Mouse (Mus musculus) hindbrain, embryonic 13.5 days (tissue): ENCODE measurements around the gene Bak1. TPM values are rescaled to one million over a fixed set of nuclear protein-coding genes. Genes with fewer than 3 reads are reported as not detected.

ENCODE experiments used
- ATAC-seq: fragments of 200-750 bp; cut with Nextera tagmentation; 2 replicates; pipeline ENCODE4 v1.8.0; 2017; ENCODE audit warnings: moderate TSS enrichment; ENCODE audit not compliant: low FRiP score
- H3K27ac ChIP-seq: fragments of 300-500 bp; sonication (generic); 2 replicates; pipeline ENCODE4 v1.5.1; 2015; ENCODE audit warnings: inconsistent platforms, mild to moderate bottlenecking, moderate library complexity
- H3K27me3 ChIP-seq: fragments of 300-500 bp; sonication (generic); 2 replicates; pipeline ENCODE4 v1.6.1; 2015; ENCODE audit warnings: mild to moderate bottlenecking, inconsistent platforms
- H3K36me3 ChIP-seq: fragments of 300-500 bp; sonication (generic); 2 replicates; pipeline ENCODE4 v1.6.1; 2015; ENCODE audit warnings: mild to moderate bottlenecking, inconsistent platforms
- H3K4me1 ChIP-seq: fragments of 300-500 bp; sonication (generic); replicated peaks from 2 replicates; pipeline ENCODE4 v1.6.1; 2015; ENCODE audit warnings: inconsistent platforms
- H3K4me2 ChIP-seq: fragments of 300-500 bp; sonication (generic); 2 replicates; pipeline ENCODE4 v1.6.1; 2015; ENCODE audit warnings: inconsistent platforms, mild to moderate bottlenecking, moderate library complexity
- H3K4me3 ChIP-seq: fragments of 300-500 bp; sonication (generic); 2 replicates; pipeline ENCODE4 v1.5.1; 2015; ENCODE audit warnings: mild to moderate bottlenecking, inconsistent platforms
- H3K9ac ChIP-seq: fragments of 300-500 bp; sonication (generic); 2 replicates; pipeline ENCODE4 v1.6.1; 2015; ENCODE audit warnings: mild to moderate bottlenecking, inconsistent platforms
- H3K9me3 ChIP-seq: fragments of 300-500 bp; sonication (generic); 2 replicates; pipeline ENCODE4 v1.6.1; 2016; ENCODE audit warnings: inconsistent platforms
- WGBS: fragments of 180-500 bp; shearing (Covaris S2); methylation state at CpG from one replicate; pipeline ENCODE4 v1.1.7; 2015; 5-methylcytosine and 5-hydroxymethylcytosine counted together
- polyA plus RNA-seq: library from polyadenylated mRNA; unstranded; fragments of >200 nt; fragmentation: Nextera tagmentation; extraction: Ambion mirVana; gene quantifications from 2 replicates; pipeline ENCODE4 v1.2.1, GENCODE M21; 2015

Gene Bak1
- 2.5 and 3.1 TPM in 2 replicates for polyA plus RNA-seq

DNA sequence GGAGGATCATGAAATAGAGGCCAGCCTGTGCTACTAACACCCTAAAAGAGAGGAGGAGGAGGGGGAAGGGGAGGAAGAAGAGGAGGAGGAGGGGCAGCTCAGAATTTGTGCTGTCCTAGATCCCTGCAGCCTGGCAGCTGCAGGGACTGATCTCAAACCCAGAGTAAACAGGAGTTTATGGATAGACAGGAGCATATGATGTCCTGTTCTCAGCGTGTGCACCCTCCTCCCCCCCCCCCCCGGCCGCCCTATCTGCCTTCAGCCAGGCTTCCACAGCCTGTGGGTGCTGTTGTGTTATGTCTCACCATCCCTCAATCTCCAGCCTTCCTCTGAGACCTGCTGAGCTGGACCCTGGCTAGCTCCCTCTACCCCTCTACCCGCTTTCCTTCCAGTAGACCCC, at the start of gene Bak1:
TSS of gene Bak1 (minus strand) at position 101 of the 400 bp plus-strand sequence.
- Histone ChIP-seq H3K9ac (peak within 1 kb of the TSS; percentile 98), H3K4me3 (peak within 1 kb of the TSS; percentile 72), H3K9me3 (no peaks in the 10 kb centered on the region), H3K4me2 (peak within 1 kb of the TSS; percentile 90), H3K4me1 (peaks cover 23% of the 10 kb centered on the region), H3K27me3 (no peaks in the 10 kb centered on the region), H3K27ac (peak within 1 kb of the TSS; percentile 84), H3K36me3 (peaks cover 20% of the 10 kb centered on the region)
- ATAC-seq = 0 out of 2 replicates have a peak, but pooled peaks have one; percentile 12
- WGBS = 81% methylated on average over 4 of the region's 4 CpGs

- Histone ChIP-seq H3K9ac (no peak overlapping the region), H3K36me3 (no peaks in the 10 kb centered on the region), H3K4me1 (peaks cover 6% of the 10 kb centered on the region; the same call in 1 of the 2 replicates), H3K4me2 (no peak overlapping the region), H3K4me3 (no peak overlapping the region), H3K9me3 (no peaks in the 10 kb centered on the region), H3K27me3 (no peaks in the 10 kb centered on the region), H3K27ac (no peak overlapping the region)
- ATAC-seq = no peak
- WGBS = 85% methylated on average over 6 of the region's 6 CpGs
These were observed 49.7 kb upstream of the Bak1 start for GRCm38 (mm10) chr17:27078499-27078898.

DNA sequence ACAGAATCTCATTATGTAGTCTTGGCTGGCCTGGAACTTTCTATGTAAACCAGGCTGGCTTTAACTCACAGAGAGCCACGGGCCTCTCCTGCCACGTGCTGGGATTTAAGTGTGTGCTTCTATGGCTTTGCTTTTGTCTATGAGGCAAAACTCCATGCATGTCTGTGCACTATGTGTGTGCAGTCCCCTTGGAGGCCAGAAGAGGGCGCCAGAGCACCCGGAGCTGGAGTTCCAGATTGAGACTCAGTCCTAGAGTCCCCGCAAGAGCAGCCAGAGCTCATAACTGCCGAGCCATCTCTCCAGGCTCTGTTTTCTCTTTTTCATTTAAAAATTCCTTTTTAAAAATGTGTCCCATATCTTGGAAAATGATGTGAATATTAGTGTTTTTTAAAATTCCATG, 49.1 kb upstream of the Bak1 start:
- ATAC-seq = no peak
- no peak overlapping the region for H3K27ac ChIP-seq
- 85% methylated on average over 6 of the region's 6 CpGs for WGBS
- H3K9ac ChIP-seq = no peak overlapping the region
- peaks cover 6% of the 10 kb centered on the region; the same call in 1 of the 2 replicates for H3K4me1 ChIP-seq
- H3K4me3 ChIP-seq = no peak overlapping the region
- H3K36me3 ChIP-seq = no peaks in the 10 kb centered on the region
- no peaks in the 10 kb centered on the region for H3K27me3 ChIP-seq
- no peaks in the 10 kb centered on the region for H3K9me3 ChIP-seq
- no peak overlapping the region for H3K4me2 ChIP-seq

- no peaks in the 10 kb centered on the region for H3K9me3 ChIP-seq
- H3K27me3 ChIP-seq = no peaks in the 10 kb centered on the region
- no peaks in the 10 kb centered on the region for H3K36me3 ChIP-seq
- H3K27ac ChIP-seq = no peak overlapping the region
- no peak overlapping the region for H3K4me2 ChIP-seq
- H3K4me1 ChIP-seq = peaks cover 6% of the 10 kb centered on the region; the same call in 1 of the 2 replicates
- H3K4me3 ChIP-seq = no peak overlapping the region
- ATAC-seq = no peak
- no peak overlapping the region for H3K9ac ChIP-seq
- 97% methylated on average over 7 of the region's 7 CpGs for WGBS
These were observed 48.3 kb upstream of the Bak1 start for GRCm38 (mm10) chr17:27077133-27077532.

DNA sequence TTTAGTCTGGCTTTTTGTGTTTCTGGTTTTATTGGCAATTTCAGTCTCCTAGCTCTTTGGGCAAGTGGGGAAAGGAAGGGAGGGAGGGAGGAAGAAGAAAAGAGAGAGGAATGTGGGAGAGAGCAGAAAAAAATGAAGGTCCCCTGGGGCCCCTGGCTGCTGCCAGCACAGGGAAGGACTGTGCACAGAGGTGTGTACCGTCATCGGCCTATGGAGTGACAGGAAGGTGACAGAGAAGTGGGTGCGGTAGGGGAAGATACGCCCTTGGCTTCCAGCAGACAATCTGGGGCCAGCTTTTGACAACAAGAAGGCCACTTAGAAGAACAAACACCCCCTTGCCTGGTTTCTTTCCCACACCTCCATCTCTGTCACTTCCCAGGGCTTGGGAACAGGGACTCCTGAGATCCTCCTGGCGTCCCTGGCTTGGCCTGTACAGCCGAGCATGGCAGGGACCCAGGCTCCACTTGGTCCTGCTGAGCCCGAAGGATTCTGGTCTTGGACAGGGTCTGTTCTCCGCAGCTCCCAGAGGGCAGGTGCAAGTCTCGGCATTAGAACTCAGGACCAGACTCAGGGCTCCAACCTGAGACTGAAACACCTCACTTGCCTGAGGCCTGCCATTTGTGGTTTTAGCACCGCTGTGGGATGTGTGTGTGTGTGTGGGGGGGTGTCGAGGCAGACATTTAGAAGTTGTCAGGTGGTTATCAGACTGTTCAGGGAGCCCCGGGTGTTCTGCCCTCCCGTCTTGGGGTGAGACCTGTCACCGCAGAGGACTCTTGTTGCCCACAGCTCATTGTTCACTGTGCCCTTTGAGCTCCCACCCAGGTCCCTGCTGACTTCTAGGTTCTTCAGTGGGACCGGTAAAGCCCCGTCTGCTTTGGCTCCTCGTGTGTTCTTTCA, 46.3 kb upstream of the Bak1 start:
- Histone ChIP-seq H3K4me2 (no peak overlapping the region), H3K27ac (no peak overlapping the region), H3K27me3 (no peaks in the 10 kb centered on the region), H3K4me3 (no peak overlapping the region), H3K36me3 (no peaks in the 10 kb centered on the region), H3K9ac (no peak overlapping the region), H3K4me1 (peaks cover 6% of the 10 kb centered on the region), H3K9me3 (no peaks in the 10 kb centered on the region)
- ATAC-seq = no peak
- 83% methylated on average over 17 of the region's 17 CpGs for WGBS

DNA sequence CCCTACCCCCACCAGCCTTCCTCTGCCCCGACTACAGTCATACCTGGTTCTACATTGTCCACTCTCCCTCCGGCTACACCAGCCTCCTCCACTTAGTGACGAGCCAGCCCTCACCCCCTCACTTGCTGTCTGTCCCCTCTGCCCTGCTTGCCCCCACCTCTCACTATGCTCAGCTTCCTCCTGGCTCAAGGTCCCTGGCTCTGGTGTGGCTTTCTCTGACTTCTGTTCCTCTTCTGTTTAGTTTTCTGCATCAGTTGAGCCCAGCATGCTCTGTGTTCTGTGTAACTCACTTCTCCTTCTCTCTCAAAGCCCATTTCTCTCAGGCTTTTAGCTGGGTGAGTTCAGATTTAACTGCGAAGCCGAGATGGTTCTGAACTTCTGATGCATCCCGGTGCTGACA, 45.4 kb upstream of the Bak1 start:
- Histone ChIP-seq H3K9me3 (no peaks in the 10 kb centered on the region), H3K27me3 (no peaks in the 10 kb centered on the region), H3K4me2 (no peak overlapping the region), H3K4me1 (peaks cover 15% of the 10 kb centered on the region), H3K4me3 (no peak overlapping the region), H3K36me3 (no peaks in the 10 kb centered on the region), H3K27ac (no peak overlapping the region), H3K9ac (no peak overlapping the region)
- WGBS = 71% methylated on average over 6 of the region's 6 CpGs
- no peak for ATAC-seq

DNA sequence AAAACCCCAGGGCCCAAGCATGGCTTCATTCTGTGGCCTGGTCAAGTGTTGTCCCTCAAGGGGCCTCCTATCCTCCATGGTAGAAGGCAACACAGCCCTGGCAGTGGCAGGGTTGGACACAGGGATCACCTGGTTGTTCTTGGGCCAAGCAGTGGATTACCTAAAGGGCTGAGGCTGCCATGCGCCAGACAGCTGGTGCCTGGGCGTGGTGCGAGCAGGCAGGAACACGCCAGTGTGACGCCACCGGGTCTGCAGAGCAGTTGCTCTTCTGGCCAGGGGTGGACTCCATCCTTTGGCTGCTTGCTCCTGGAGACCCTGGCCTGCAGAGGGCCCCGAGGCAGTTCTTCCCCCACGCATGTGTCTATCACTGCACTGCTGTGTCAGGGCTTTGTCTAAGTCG, 45.0 kb upstream of the Bak1 start:
- Histone ChIP-seq H3K9me3 (no peaks in the 10 kb centered on the region), H3K4me3 (no peak overlapping the region), H3K27me3 (no peaks in the 10 kb centered on the region), H3K27ac (no peak overlapping the region), H3K36me3 (no peaks in the 10 kb centered on the region), H3K4me2 (no peak overlapping the region), H3K4me1 (peaks cover 17% of the 10 kb centered on the region), H3K9ac (no peak overlapping the region)
- WGBS = 68% methylated on average over 9 of the region's 9 CpGs
- ATAC-seq = no peak

GRCm38 (mm10) chr17:27073126-27073525, 44.3 kb upstream of the Bak1 start:
- Histone ChIP-seq H3K27ac (no peak overlapping the region), H3K9me3 (no peaks in the 10 kb centered on the region), H3K4me2 (no peak overlapping the region), H3K9ac (no peak overlapping the region), H3K4me1 (peaks cover 17% of the 10 kb centered on the region), H3K27me3 (no peaks in the 10 kb centered on the region), H3K36me3 (no peaks in the 10 kb centered on the region), H3K4me3 (no peak overlapping the region)
- no peak for ATAC-seq
- WGBS = 82% methylated on average over 5 of the region's 5 CpGs

DNA sequence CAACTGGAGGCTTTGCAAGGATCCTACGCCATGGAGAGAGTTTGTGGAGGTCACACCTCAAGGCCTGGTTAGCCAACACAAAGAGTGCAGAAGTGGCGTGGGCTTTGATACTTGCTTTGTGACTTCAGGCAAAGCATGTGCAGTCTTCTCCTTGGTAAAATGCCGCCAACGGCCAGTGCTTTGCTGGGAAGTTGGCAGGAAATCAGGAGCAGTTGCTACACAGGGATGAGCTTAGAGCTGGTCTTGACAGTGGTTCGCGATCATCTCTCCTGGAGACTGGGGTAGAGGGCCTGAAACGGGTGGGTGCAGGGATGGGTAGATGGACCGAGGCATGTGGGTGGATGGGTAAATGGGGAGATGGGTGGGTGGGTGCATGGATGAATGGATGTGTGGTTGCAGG, 43.6 kb upstream of the Bak1 start:
- peaks cover 17% of the 10 kb centered on the region for H3K4me1 ChIP-seq
- WGBS = 94% methylated on average over 8 of the region's 8 CpGs
- no peak overlapping the region for H3K4me2 ChIP-seq
- no peak overlapping the region for H3K4me3 ChIP-seq
- ATAC-seq = no peak
- no peaks in the 10 kb centered on the region for H3K9me3 ChIP-seq
- H3K27ac ChIP-seq = no peak overlapping the region
- no peak overlapping the region for H3K9ac ChIP-seq
- no peaks in the 10 kb centered on the region for H3K36me3 ChIP-seq
- H3K27me3 ChIP-seq = no peaks in the 10 kb centered on the region

- WGBS = 54% methylated on average over 6 of the region's 6 CpGs
- H3K27ac ChIP-seq = no peak overlapping the region
- H3K4me2 ChIP-seq = no peak overlapping the region
- H3K9me3 ChIP-seq = no peaks in the 10 kb centered on the region
- H3K36me3 ChIP-seq = no peaks in the 10 kb centered on the region
- no peak overlapping the region for H3K9ac ChIP-seq
- H3K4me3 ChIP-seq = no peak overlapping the region
- H3K27me3 ChIP-seq = no peaks in the 10 kb centered on the region
- peaks cover 17% of the 10 kb centered on the region for H3K4me1 ChIP-seq
- ATAC-seq = no peak
These were observed 42.8 kb upstream of the Bak1 start for GRCm38 (mm10) chr17:27071630-27072029.

DNA sequence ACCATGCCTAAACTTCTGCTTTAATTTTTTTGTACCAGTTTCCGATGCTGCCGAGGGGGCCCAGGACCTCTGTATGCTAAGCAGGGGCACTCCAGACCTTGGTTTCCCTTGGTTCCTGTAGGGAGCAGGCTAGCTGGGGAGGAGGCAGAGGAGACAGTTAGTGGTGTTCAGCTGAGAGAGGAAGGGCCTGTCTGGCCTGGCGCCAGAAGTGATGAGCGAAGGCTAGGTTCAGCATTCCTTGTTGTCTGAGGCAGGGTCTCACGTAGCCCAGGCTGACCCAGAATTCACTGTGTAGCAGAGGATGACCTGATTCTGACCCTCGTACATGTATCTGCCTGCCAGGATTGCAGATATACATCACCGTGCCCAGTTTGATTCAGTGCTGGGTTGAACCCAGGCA, 42.1 kb upstream of the Bak1 start:
- H3K9ac ChIP-seq = no peak overlapping the region
- no peaks in the 10 kb centered on the region for H3K9me3 ChIP-seq
- no peak overlapping the region for H3K4me3 ChIP-seq
- H3K27ac ChIP-seq = no peak overlapping the region
- ATAC-seq = no peak
- no peaks in the 10 kb centered on the region for H3K36me3 ChIP-seq
- WGBS = 94% methylated on average over 7 of the region's 7 CpGs
- H3K27me3 ChIP-seq = no peaks in the 10 kb centered on the region
- no peak overlapping the region for H3K4me2 ChIP-seq
- H3K4me1 ChIP-seq = peaks cover 17% of the 10 kb centered on the region

- Histone ChIP-seq H3K36me3 (no peaks in the 10 kb centered on the region), H3K27me3 (no peaks in the 10 kb centered on the region), H3K9me3 (no peaks in the 10 kb centered on the region), H3K4me2 (no peak overlapping the region), H3K4me1 (peaks cover 18% of the 10 kb centered on the region), H3K4me3 (no peak overlapping the region), H3K9ac (no peak overlapping the region), H3K27ac (peak overlapping the region; percentile 35; the same call in 1 of the 2 replicates)
- ATAC-seq = no peak
- 75% methylated on average over 5 of the region's 5 CpGs for WGBS
These were observed 40.3 kb upstream of the Bak1 start for GRCm38 (mm10) chr17:27069071-27069470.

- H3K4me2 ChIP-seq = no peak overlapping the region
- no peak overlapping the region for H3K27ac ChIP-seq
- WGBS = 90% methylated on average over 7 of the region's 7 CpGs
- no peak overlapping the region for H3K9ac ChIP-seq
- no peak overlapping the region for H3K4me3 ChIP-seq
- H3K36me3 ChIP-seq = no peaks in the 10 kb centered on the region
- no peaks in the 10 kb centered on the region for H3K9me3 ChIP-seq
- H3K4me1 ChIP-seq = peaks cover 19% of the 10 kb centered on the region
- H3K27me3 ChIP-seq = no peaks in the 10 kb centered on the region
- ATAC-seq = no peak
These were observed 37.3 kb upstream of the Bak1 start for GRCm38 (mm10) chr17:27066065-27066464.
